Mouse (Mus musculus) gastrocnemius, adult 2 months (tissue): Measurements from ENCODE around the gene Als2cr12. TPM values are rescaled to one million over a fixed set of nuclear protein-coding genes. Genes with fewer than 3 reads are reported as not detected.
"Not testable (repeated sequence)": the region's sequence is repeated elsewhere in the genome, so short reads cannot be mapped to it uniquely, and the experiment has no call there.

Experiments
- DNase-seq: peaks from one replicate; pipeline ENCODE4 v3.0.0; 2022
- H3K27ac ChIP-seq: fragments of 200-600 bp; 2 replicates; pipeline ENCODE4 v1.8.1; 2022; ENCODE audit warnings: mild to moderate bottlenecking
- H3K4me3 ChIP-seq: fragments of 200-600 bp; 2 replicates; pipeline ENCODE4 v1.8.1; 2022; ENCODE audit warnings: mild to moderate bottlenecking, moderate library complexity
- CTCF ChIP-seq: fragments of 200-600 bp; IDR thresholded peaks from 2 replicates; pipeline ENCODE4 v1.8.1; 2022; ENCODE audit warnings: antibody characterized with exemption, mild to moderate bottlenecking, moderate library complexity
- intact Hi-C: fragments of 180-260 bp; cut with DNase I; formaldehyde crosslinking; loops from one replicate; pipeline ENCODE4 v1.15.1; 2025
- long read RNA-seq, 2 experiments: library from polyadenylated mRNA; stranded (forward); transcript quantifications; one replicate each; pipeline ENCODE4 v2.0.0; 2021
- total RNA-seq, 2 experiments: library from RNA; stranded (reverse); gene quantifications; 2 replicates each; pipeline ENCODE4 v1.2.3; 2021

Gene Als2cr12
- total RNA-seq, result not detected
- long read RNA-seq, experiment 1, partial matches to known transcripts, result 0 of 2 reads
- long read RNA-seq, experiment 1, other reads (novel, unspliced or antisense), result 2 of 2 reads
- long read RNA-seq, experiment 2, result 0 reads

GRCm38 (mm10) chr1:58695810-58696209, at the start of gene Als2cr12:
TSS of gene Als2cr12 (minus strand) at chr1:58695989.
- intact Hi-C loops, DNase-seq, H3K4me3 ChIP-seq, H3K27ac ChIP-seq: not testable (repeated sequence)

GRCm38 (mm10) chr1:58744645-58745044, 48.9 kb upstream of the Als2cr12 start:
- H3K4me3 ChIP-seq, result no peak overlapping the region
- TF ChIP-seq CTCF, result no peak
- peak overlapping the region; percentile 60 for H3K27ac ChIP-seq
- intact Hi-C loops, result loop anchor here (5.0 kb wide), 1 partner anchor 32 kb away; the partner anchor contains the start of gene Cflar
- peak; percentile 61 for DNase-seq

GRCm38 (mm10) chr1:58743252-58743651, 47.5 kb upstream of the Als2cr12 start:
- intact Hi-C loops, result no loop called here
- no peak for TF ChIP-seq CTCF
- DNase-seq, result no peak
- Histone ChIP-seq H3K27ac (peak overlapping the region; percentile 53), H3K4me3 (no peak overlapping the region)

- Histone ChIP-seq H3K4me3 (no peak overlapping the region), H3K27ac (peak overlapping the region; percentile 53)
- no peak for DNase-seq
- intact Hi-C loops, result no loop called here
- TF ChIP-seq CTCF, result no peak
Observed at GRCm38 (mm10) chr1:58742571-58743021, 46.8 kb upstream of the Als2cr12 start.

GRCm38 (mm10) chr1:58739529-58739928, 43.7 kb upstream of the Als2cr12 start:
- H3K4me3 ChIP-seq, result no peak overlapping the region
- 0 out of 2 replicates have a peak overlapping the region, but pooled peaks have one; percentile 31 for H3K27ac ChIP-seq
- no peak for TF ChIP-seq CTCF
- intact Hi-C loops, result no loop called here
- no peak for DNase-seq

GRCm38 (mm10) chr1:58736968-58737367, 41.2 kb upstream of the Als2cr12 start:
- Histone ChIP-seq H3K4me3 (peak overlapping the region; percentile 69), H3K27ac (peak overlapping the region; percentile 85; the same call in 1 of the 2 replicates)
- TF ChIP-seq CTCF, result no peak
- DNase-seq, result no peak
- intact Hi-C loops, result no loop called here

- TF ChIP-seq CTCF, result no peak
- peak overlapping the region; percentile 85 for H3K27ac ChIP-seq
- DNase-seq, result no peak
- H3K4me3 ChIP-seq, result peak overlapping the region; percentile 69
- intact Hi-C loops, result no loop called here
Observed at GRCm38 (mm10) chr1:58735962-58736361, 40.2 kb upstream of the Als2cr12 start.

GRCm38 (mm10) chr1:58734043-58734920, 38.5 kb upstream of the Als2cr12 start:
- H3K27ac ChIP-seq, result peak overlapping the region; percentile 85
- no peak overlapping the region for H3K4me3 ChIP-seq
- intact Hi-C loops, result no loop called here
- TF ChIP-seq CTCF, result no peak
- DNase-seq, result no peak

- intact Hi-C loops, result no loop called here
- TF ChIP-seq CTCF, result no peak
- Histone ChIP-seq H3K27ac (peak overlapping the region; percentile 85; the same call in 1 of the 2 replicates), H3K4me3 (no peak overlapping the region)
- no peak for DNase-seq
Observed at GRCm38 (mm10) chr1:58733636-58734035, 37.8 kb upstream of the Als2cr12 start.

- peak overlapping the region; percentile 71 for H3K27ac ChIP-seq
- intact Hi-C loops, result no loop called here
- no peak for TF ChIP-seq CTCF
- no peak for DNase-seq
- H3K4me3 ChIP-seq, result no peak overlapping the region
Observed at GRCm38 (mm10) chr1:58728590-58728868, 32.7 kb upstream of the Als2cr12 start.

GRCm38 (mm10) chr1:58727747-58728589, 32.2 kb upstream of the Als2cr12 start:
- H3K4me3 ChIP-seq, result peak overlapping the region; percentile 35
- TF ChIP-seq CTCF, result no peak
- intact Hi-C loops, result no loop called here
- no peak for DNase-seq
- peak overlapping the region; percentile 71 for H3K27ac ChIP-seq

GRCm38 (mm10) chr1:58727019-58727746, 31.4 kb upstream of the Als2cr12 start:
- Histone ChIP-seq H3K4me3 (peak overlapping the region; percentile 35), H3K27ac (peak overlapping the region; percentile 71)
- intact Hi-C loops, result no loop called here
- TF ChIP-seq CTCF, result peak; percentile 22; the same call in 1 of the 2 replicates
- no peak for DNase-seq
